Mouse (Mus musculus): ENCODE measurements around the gene Utp4. TPM values are rescaled to one million over a fixed set of nuclear protein-coding genes. Genes with fewer than 3 reads are reported as not detected.

Utp4 gene
- polyA plus RNA-seq, 1 experiment from 2014 or later: 79.2 TPM

DNA sequence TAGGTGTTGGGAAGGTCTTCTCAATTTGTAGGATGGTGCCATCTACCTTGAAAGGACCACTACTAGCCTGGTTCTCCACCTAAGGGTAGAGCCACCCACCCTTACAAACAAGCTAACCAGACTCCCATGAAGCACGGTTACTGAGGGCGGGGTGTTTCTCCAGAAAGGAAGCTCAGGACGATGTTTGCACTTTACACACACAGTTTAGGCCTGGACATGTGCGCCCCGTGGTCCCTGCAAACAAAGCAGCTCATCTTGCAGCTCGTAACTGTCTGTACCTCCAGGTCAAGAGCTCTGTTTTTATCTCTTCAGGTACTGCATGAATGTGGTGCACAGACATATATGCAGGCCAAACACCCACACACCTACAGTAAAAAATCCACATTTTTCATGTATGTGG lies 13.2 kb downstream of the Utp4 start:
- ATAC-seq (ENCODE audit: insufficient read depth): no peak
- 94% methylated on average over 6 of the region's 6 CpGs for WGBS
- Histone ChIP-seq H3K36me3 (ENCODE audit: insufficient read depth) (peaks cover 82% of the 10 kb centered on the region), H3K9ac (no peak overlapping the region), H3K27ac (ENCODE audit: low read depth) (no peak overlapping the region), H3K27me3 (ENCODE audit: insufficient read depth, low read length) (no peaks in the 10 kb centered on the region), H3K4me1 (ENCODE audit: insufficient read depth) (no peaks in the 10 kb centered on the region), H3K4me2 (no peak overlapping the region), H3K9me3 (ENCODE audit: low read depth, low read length) (no peaks in the 10 kb centered on the region), H3K4me3 (ENCODE audit: low read depth, low read length) (no peak overlapping the region)
- TF ChIP-seq CTCF (IDR thresholded peaks at IDR 0.05; ENCODE audit: low read depth): no peak
- no peak for DNase-seq

DNA sequence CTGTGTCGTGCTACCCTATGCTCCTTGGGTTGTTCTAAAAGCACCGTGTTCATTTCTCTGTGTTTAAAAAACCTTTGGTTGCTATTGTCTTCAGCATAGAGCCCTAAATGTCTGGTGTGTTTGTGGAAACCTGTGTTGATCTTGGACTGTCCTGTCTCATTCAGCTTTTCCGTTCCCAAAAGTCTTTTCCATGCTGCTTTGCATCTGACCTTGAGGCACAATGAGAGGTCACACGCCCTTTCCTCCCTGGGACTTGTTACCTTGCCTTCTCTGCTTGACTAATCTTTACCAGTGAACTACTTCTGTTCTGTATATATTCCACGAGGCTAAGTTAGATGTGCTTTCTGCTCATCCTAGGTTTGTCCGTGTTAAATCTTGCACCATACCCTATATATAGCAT lies 14.0 kb downstream of the Utp4 start:
- ATAC-seq (ENCODE audit: insufficient read depth) (no peak), DNase-seq (no peak)
- Histone ChIP-seq H3K36me3 (ENCODE audit: insufficient read depth) (peaks cover 82% of the 10 kb centered on the region), H3K4me1 (ENCODE audit: insufficient read depth) (no peaks in the 10 kb centered on the region), H3K4me2 (no peak overlapping the region), H3K9ac (no peak overlapping the region), H3K9me3 (ENCODE audit: low read depth, low read length) (no peaks in the 10 kb centered on the region), H3K4me3 (ENCODE audit: low read depth, low read length) (no peak overlapping the region), H3K27ac (ENCODE audit: low read depth) (no peak overlapping the region), H3K27me3 (ENCODE audit: insufficient read depth, low read length) (no peaks in the 10 kb centered on the region)
- TF ChIP-seq CTCF (IDR thresholded peaks at IDR 0.05; ENCODE audit: low read depth): no peak
- 84% methylated on average over 6 of the region's 6 CpGs for WGBS

DNA sequence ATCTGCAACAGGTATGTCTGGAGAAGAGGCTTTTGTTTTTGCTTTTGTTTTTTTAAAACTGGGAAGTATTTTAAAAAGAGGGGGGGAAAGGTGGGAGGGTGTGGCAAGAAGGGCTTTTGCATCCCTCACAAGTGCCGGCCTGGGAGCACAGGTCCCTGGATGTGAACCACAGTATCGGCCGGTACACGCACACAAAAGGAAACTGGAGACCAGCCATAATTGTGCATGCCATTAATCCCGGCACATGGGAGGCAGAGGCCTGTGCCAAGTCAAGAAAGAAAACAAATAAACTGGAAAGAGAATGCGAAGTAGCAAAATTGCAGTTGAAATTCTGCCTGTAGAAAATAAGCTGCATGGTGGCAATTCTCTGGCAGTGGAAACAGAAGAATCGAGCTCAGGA lies 14.9 kb downstream of the Utp4 start:
- Histone ChIP-seq H3K9me3 (ENCODE audit: low read depth, low read length) (no peaks in the 10 kb centered on the region), H3K27ac (ENCODE audit: low read depth) (no peak overlapping the region), H3K27me3 (ENCODE audit: insufficient read depth, low read length) (no peaks in the 10 kb centered on the region), H3K4me3 (ENCODE audit: low read depth, low read length) (no peak overlapping the region), H3K4me2 (no peak overlapping the region), H3K4me1 (ENCODE audit: insufficient read depth) (no peaks in the 10 kb centered on the region), H3K9ac (no peak overlapping the region), H3K36me3 (ENCODE audit: insufficient read depth) (peaks cover 82% of the 10 kb centered on the region)
- ATAC-seq (ENCODE audit: insufficient read depth) (no peak), DNase-seq (no peak)
- TF ChIP-seq CTCF (IDR thresholded peaks at IDR 0.05; ENCODE audit: low read depth): no peak
- 81% methylated on average over 7 of the region's 7 CpGs for WGBS

DNA sequence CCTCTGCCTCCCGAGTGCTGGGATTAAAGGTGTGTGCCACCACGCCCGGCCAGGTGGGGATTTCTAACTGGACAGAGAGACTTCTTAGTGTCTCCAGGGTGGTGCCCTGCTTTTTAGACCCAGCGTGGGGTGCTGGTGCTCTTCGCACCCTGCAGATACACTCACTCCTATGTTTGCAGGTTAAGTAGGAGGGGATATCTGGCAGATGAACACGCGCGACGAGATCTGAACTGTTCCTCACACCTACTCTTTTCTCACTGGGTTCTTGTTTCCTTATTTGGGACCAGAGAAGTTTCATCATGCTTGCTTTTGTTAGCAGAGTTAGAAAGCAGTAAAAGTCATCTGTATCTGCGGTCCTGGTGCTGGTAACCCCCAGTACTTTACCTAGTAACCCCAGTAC lies 20.2 kb downstream of the Utp4 start:
- ATAC-seq (ENCODE audit: insufficient read depth): no peak
- Histone ChIP-seq H3K4me2 (no peak overlapping the region), H3K9ac (no peak overlapping the region), H3K27me3 (ENCODE audit: insufficient read depth, low read length) (no peaks in the 10 kb centered on the region), H3K27ac (ENCODE audit: low read depth) (no peak overlapping the region), H3K4me1 (ENCODE audit: insufficient read depth) (no peaks in the 10 kb centered on the region), H3K9me3 (ENCODE audit: low read depth, low read length) (no peaks in the 10 kb centered on the region), H3K4me3 (ENCODE audit: low read depth, low read length) (no peak overlapping the region), H3K36me3 (ENCODE audit: insufficient read depth) (peaks cover 82% of the 10 kb centered on the region)
- no peak for TF ChIP-seq CTCF (IDR thresholded peaks at IDR 0.05; ENCODE audit: low read depth)
- DNase-seq: no peak
- 96% methylated on average over 10 of the region's 10 CpGs for WGBS

DNA sequence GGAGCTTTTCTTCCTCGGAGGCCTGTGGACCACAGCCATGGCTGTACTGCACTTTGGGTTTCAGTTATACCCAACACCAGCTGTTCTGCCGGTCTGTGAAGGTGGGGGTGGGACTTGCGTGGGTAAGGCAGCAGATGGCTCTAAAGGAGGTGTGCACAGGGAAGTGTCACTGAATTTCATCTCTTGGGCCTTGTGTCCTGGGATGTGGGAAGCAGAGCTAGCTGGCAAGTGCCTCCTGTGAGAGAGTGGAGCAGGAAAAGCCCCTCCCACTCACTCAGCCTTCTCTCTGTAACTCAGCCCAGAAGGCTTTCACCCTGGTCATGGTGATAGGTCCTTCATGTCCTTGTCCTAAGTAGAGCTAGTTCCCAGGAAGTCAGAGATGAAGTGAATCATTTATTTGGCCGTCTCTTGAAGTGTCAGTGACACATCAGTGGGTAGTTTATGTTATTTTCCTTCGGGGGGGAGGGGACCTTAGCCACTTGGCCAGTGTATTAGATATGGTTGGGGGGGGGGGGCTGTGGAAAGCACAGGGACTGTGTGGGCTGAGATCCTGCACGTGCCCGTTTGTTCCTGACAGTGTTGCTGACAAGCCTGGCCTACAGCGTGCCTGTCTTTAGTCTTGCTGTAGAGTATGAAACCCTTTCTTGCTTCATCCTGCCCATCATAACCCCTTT lies 26.4 kb downstream of the Utp4 start:
- DNase-seq: no peak
- Histone ChIP-seq H3K9ac (no peak overlapping the region), H3K9me3 (ENCODE audit: low read depth, low read length) (no peaks in the 10 kb centered on the region), H3K36me3 (ENCODE audit: insufficient read depth) (peaks cover 87% of the 10 kb centered on the region), H3K27ac (ENCODE audit: low read depth) (no peak overlapping the region), H3K4me3 (ENCODE audit: low read depth, low read length) (no peak overlapping the region), H3K4me1 (ENCODE audit: insufficient read depth) (no peaks in the 10 kb centered on the region), H3K27me3 (ENCODE audit: insufficient read depth, low read length) (no peaks in the 10 kb centered on the region), H3K4me2 (no peak overlapping the region)
- no peak for ATAC-seq (ENCODE audit: insufficient read depth)
- 78% methylated on average over 8 of the region's 8 CpGs for WGBS
- no peak for TF ChIP-seq CTCF (IDR thresholded peaks at IDR 0.05; ENCODE audit: low read depth)

DNA sequence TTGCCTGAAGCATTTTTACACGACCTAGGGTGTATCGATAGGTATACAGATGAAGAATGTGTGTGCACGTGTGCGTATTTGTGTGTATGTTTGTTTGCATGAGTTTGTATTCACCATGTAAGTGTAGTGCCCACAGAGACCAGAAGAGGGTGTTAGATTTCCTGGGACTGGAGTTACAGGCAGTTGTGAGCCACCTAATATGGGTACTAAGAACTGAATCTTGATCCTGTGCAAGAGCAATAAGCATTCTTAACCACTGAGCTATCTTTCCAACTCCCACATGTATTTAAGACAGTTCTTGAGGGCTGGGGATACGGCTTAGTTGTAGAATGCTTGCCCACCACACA lies 26.9 kb downstream of the Utp4 start:
- WGBS: 97% methylated on average over 5 of the region's 5 CpGs
- Histone ChIP-seq H3K27me3 (ENCODE audit: insufficient read depth, low read length) (no peaks in the 10 kb centered on the region), H3K9me3 (ENCODE audit: low read depth, low read length) (no peaks in the 10 kb centered on the region), H3K27ac (ENCODE audit: low read depth) (no peak overlapping the region), H3K4me2 (no peak overlapping the region), H3K36me3 (ENCODE audit: insufficient read depth) (peaks cover 82% of the 10 kb centered on the region), H3K4me1 (ENCODE audit: insufficient read depth) (no peaks in the 10 kb centered on the region), H3K9ac (no peak overlapping the region), H3K4me3 (ENCODE audit: low read depth, low read length) (no peak overlapping the region)
- DNase-seq: no peak
- TF ChIP-seq CTCF (IDR thresholded peaks at IDR 0.05; ENCODE audit: low read depth): 0 out of 2 replicates have a peak, but pooled peaks have one; percentile 7
- ATAC-seq (ENCODE audit: insufficient read depth): no peak

DNA sequence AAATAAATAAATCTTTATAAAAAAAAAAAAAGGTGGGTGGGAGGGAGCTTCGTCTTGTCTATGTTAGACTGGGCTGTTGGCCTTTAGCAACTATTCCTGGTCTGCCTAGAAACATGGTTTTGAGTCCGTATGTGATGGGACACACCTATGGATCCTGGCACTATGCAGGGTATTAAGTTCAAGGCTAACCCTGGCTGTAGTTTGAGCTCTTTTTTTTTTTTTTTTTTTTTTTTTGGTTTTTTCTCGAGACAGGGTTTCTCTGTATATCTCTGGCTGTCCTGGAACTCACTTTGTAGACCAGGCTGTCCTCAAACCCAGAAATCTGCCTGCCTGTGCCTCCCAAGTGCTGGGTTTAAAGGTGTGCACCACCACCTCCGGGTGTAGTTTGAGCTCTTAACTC lies 30.6 kb downstream of the Utp4 start:
- no peaks in the 10 kb centered on the region for H3K27me3 ChIP-seq (ENCODE audit: insufficient read depth, low read length)
- DNase-seq: no peak
- H3K4me3 ChIP-seq (ENCODE audit: low read depth, low read length): no peak overlapping the region
- ATAC-seq (ENCODE audit: insufficient read depth): no peak
- H3K4me2 ChIP-seq: no peak overlapping the region
- peaks cover 45% of the 10 kb centered on the region for H3K36me3 ChIP-seq (ENCODE audit: insufficient read depth)
- TF ChIP-seq CTCF (IDR thresholded peaks at IDR 0.05; ENCODE audit: low read depth): no peak
- WGBS: 79% methylated on average over 4 of the region's 4 CpGs
- H3K9me3 ChIP-seq (ENCODE audit: low read depth, low read length): no peaks in the 10 kb centered on the region
- H3K4me1 ChIP-seq (ENCODE audit: insufficient read depth): 0 out of 2 replicates have a peak, but pooled peaks cover 2% of the 10 kb centered on the region
- peak overlapping the region; percentile 54; the same call in 1 of the 2 replicates for H3K27ac ChIP-seq (ENCODE audit: low read depth)
- no peak overlapping the region for H3K9ac ChIP-seq
